Mouse (Mus musculus) embryonic facial prominence, embryonic 13.5 days (tissue): Measurements from ENCODE around the gene Dyx1c1. TPM values are rescaled to one million over a fixed set of nuclear protein-coding genes. Genes with fewer than 3 reads are reported as not detected.

Source experiments
- ATAC-seq: fragments of 200-750 bp; cut with Nextera tagmentation; 2 replicates; pipeline ENCODE4 v1.8.0; 2017; ENCODE audit warnings: low read depth; ENCODE audit not compliant: insufficient number of reproducible peaks, insufficient read depth, low FRiP score, low TSS enrichment
- H3K27ac ChIP-seq: fragments of 300-500 bp; sonication (generic); 2 replicates; pipeline ENCODE4 v1.5.1; 2015; ENCODE audit warnings: moderate library complexity, mild to moderate bottlenecking, inconsistent platforms
- H3K27me3 ChIP-seq: fragments of 300-500 bp; sonication (generic); 2 replicates; pipeline ENCODE4 v1.6.1; 2015; ENCODE audit warnings: mild to moderate bottlenecking, inconsistent platforms
- H3K36me3 ChIP-seq: fragments of 300-500 bp; sonication (generic); 2 replicates; pipeline ENCODE4 v1.6.1; 2015; ENCODE audit warnings: mild to moderate bottlenecking, inconsistent platforms
- H3K4me1 ChIP-seq: fragments of 300-500 bp; sonication (generic); 2 replicates; pipeline ENCODE4 v1.6.1; 2015; ENCODE audit warnings: inconsistent platforms
- H3K4me2 ChIP-seq: fragments of 300-500 bp; sonication (generic); 2 replicates; pipeline ENCODE4 v1.6.1; 2015; ENCODE audit warnings: moderate library complexity, mild to moderate bottlenecking, inconsistent platforms
- H3K4me3 ChIP-seq: fragments of 300-500 bp; sonication (generic); 2 replicates; pipeline ENCODE4 v1.5.1; 2015; ENCODE audit warnings: mild to moderate bottlenecking, inconsistent platforms
- H3K9ac ChIP-seq: fragments of 300-500 bp; sonication (generic); 2 replicates; pipeline ENCODE4 v1.6.1; 2015; ENCODE audit warnings: mild to moderate bottlenecking, inconsistent platforms
- H3K9me3 ChIP-seq: fragments of 300-500 bp; sonication (generic); 2 replicates; pipeline ENCODE4 v1.6.1; 2016; ENCODE audit warnings: inconsistent platforms
- WGBS: fragments of 180-500 bp; shearing (Covaris S2); methylation state at CpG from one replicate; pipeline ENCODE4 v1.1.7; 2015; ENCODE audit warnings: mixed read lengths; 5-methylcytosine and 5-hydroxymethylcytosine counted together
- polyA plus RNA-seq: library from polyadenylated mRNA; unstranded; fragments of >200 nt; fragmentation: Nextera tagmentation; extraction: Ambion mirVana; gene quantifications from 2 replicates; pipeline ENCODE4 v1.2.1, GENCODE M21; 2015

Gene Dyx1c1
- polyA plus RNA-seq, 1 experiment from 2014 or later, result 1.5 TPM

GRCm38 (mm10) chr9:72974734-72975133 lies 16.1 kb downstream of the Dyx1c1 start:
- H3K27me3 ChIP-seq, result no peaks in the 10 kb centered on the region
- no peaks in the 10 kb centered on the region for H3K4me1 ChIP-seq
- no peak overlapping the region for H3K4me3 ChIP-seq
- no peaks in the 10 kb centered on the region for H3K36me3 ChIP-seq
- H3K9me3 ChIP-seq, result no peaks in the 10 kb centered on the region
- H3K9ac ChIP-seq, result no peak overlapping the region
- 82% methylated on average over 5 of the region's 5 CpGs for WGBS
- H3K4me2 ChIP-seq, result no peak overlapping the region
- no peak for ATAC-seq
- no peak overlapping the region for H3K27ac ChIP-seq

- no peaks in the 10 kb centered on the region for H3K4me1 ChIP-seq
- H3K9me3 ChIP-seq, result no peaks in the 10 kb centered on the region
- H3K27ac ChIP-seq, result no peak overlapping the region
- no peak overlapping the region for H3K4me3 ChIP-seq
- H3K4me2 ChIP-seq, result no peak overlapping the region
- no peaks in the 10 kb centered on the region for H3K27me3 ChIP-seq
- WGBS, result 92% methylated on average over 1 of the region's 1 CpGs
- ATAC-seq, result no peak
- H3K36me3 ChIP-seq, result no peaks in the 10 kb centered on the region
- no peak overlapping the region for H3K9ac ChIP-seq
These were observed 16.7 kb downstream of the Dyx1c1 start for GRCm38 (mm10) chr9:72975242-72975641.

GRCm38 (mm10) chr9:72983066-72983465 lies 24.5 kb downstream of the Dyx1c1 start:
- Histone ChIP-seq H3K27me3 (0 out of 2 replicates have a peak, but pooled peaks cover 4% of the 10 kb centered on the region), H3K27ac (no peak overlapping the region), H3K36me3 (no peaks in the 10 kb centered on the region), H3K4me1 (peaks cover 14% of the 10 kb centered on the region), H3K4me3 (no peak overlapping the region), H3K9me3 (no peaks in the 10 kb centered on the region), H3K4me2 (no peak overlapping the region), H3K9ac (no peak overlapping the region)
- ATAC-seq, result no peak
- 63% methylated on average over 2 of the region's 2 CpGs for whole genome bisulfite sequencing

- WGBS, result under 1% methylated on average over 88 of the region's 88 CpGs
- ATAC-seq, result peak; percentile 99
- no peaks in the 10 kb centered on the region for H3K36me3 ChIP-seq
- peaks cover 14% of the 10 kb centered on the region for H3K4me1 ChIP-seq
- H3K27ac ChIP-seq, result peak within 1 kb of the TSS; percentile 71
- peak within 1 kb of the TSS; percentile 89 for H3K4me3 ChIP-seq
- H3K9ac ChIP-seq, result peak within 1 kb of the TSS; percentile 82
- H3K9me3 ChIP-seq, result no peaks in the 10 kb centered on the region
- H3K4me2 ChIP-seq, result peak within 1 kb of the TSS; percentile 89
- 0 out of 2 replicates have a peak, but pooled peaks cover 4% of the 10 kb centered on the region for H3K27me3 ChIP-seq
These were observed 26.9 kb downstream of the Dyx1c1 start, which contains the start of the genes Ccpg1os and Ccpg1 for GRCm38 (mm10) chr9:72985250-72986220. Gene Ccpg1os, minus strand, starts transcription at chr9:72985382. Gene Ccpg1, plus strand, starts transcription at chr9:72985429.

GRCm38 (mm10) chr9:72987703-72988102 lies 29.1 kb downstream of the Dyx1c1 start:
- H3K4me1 ChIP-seq, result peaks cover 14% of the 10 kb centered on the region
- ATAC-seq, result no peak
- no peak overlapping the region for H3K4me2 ChIP-seq
- WGBS, result 62% methylated on average over 3 of the region's 3 CpGs
- H3K27me3 ChIP-seq, result 0 out of 2 replicates have a peak, but pooled peaks cover 4% of the 10 kb centered on the region
- no peak overlapping the region for H3K9ac ChIP-seq
- H3K27ac ChIP-seq, result no peak overlapping the region
- no peaks in the 10 kb centered on the region for H3K36me3 ChIP-seq
- H3K4me3 ChIP-seq, result no peak overlapping the region
- H3K9me3 ChIP-seq, result no peaks in the 10 kb centered on the region

GRCm38 (mm10) chr9:72988706-72989105 lies 30.1 kb downstream of the Dyx1c1 start:
- Histone ChIP-seq H3K9me3 (no peaks in the 10 kb centered on the region), H3K9ac (no peak overlapping the region), H3K27ac (no peak overlapping the region), H3K27me3 (0 out of 2 replicates have a peak, but pooled peaks cover 4% of the 10 kb centered on the region), H3K4me3 (no peak overlapping the region), H3K4me2 (no peak overlapping the region), H3K4me1 (peaks cover 14% of the 10 kb centered on the region), H3K36me3 (no peaks in the 10 kb centered on the region)
- no peak for ATAC-seq
- WGBS, result 81% methylated on average over 5 of the region's 5 CpGs

GRCm38 (mm10) chr9:72991420-72991819 lies 32.8 kb downstream of the Dyx1c1 start:
- no peak overlapping the region for H3K4me2 ChIP-seq
- 0 out of 2 replicates have a peak, but pooled peaks cover 2% of the 10 kb centered on the region for H3K4me1 ChIP-seq
- H3K9me3 ChIP-seq, result no peaks in the 10 kb centered on the region
- no peak for ATAC-seq
- H3K4me3 ChIP-seq, result no peak overlapping the region
- no peak overlapping the region for H3K9ac ChIP-seq
- 0 out of 2 replicates have a peak, but pooled peaks cover 2% of the 10 kb centered on the region for H3K27me3 ChIP-seq
- H3K36me3 ChIP-seq, result no peaks in the 10 kb centered on the region
- 97% methylated on average over 2 of the region's 2 CpGs for WGBS
- H3K27ac ChIP-seq, result no peak overlapping the region

- Histone ChIP-seq H3K4me3 (no peak overlapping the region), H3K27ac (no peak overlapping the region), H3K9me3 (no peaks in the 10 kb centered on the region), H3K4me2 (no peak overlapping the region), H3K27me3 (no peaks in the 10 kb centered on the region), H3K36me3 (no peaks in the 10 kb centered on the region), H3K9ac (no peak overlapping the region), H3K4me1 (no peaks in the 10 kb centered on the region)
- WGBS, result 78% methylated on average over 5 of the region's 5 CpGs
- no peak for ATAC-seq
These were observed 34.0 kb downstream of the Dyx1c1 start for GRCm38 (mm10) chr9:72992576-72992975.

- Histone ChIP-seq H3K36me3 (no peaks in the 10 kb centered on the region), H3K4me3 (no peak overlapping the region), H3K9me3 (no peaks in the 10 kb centered on the region), H3K9ac (no peak overlapping the region), H3K4me1 (no peaks in the 10 kb centered on the region), H3K27me3 (no peaks in the 10 kb centered on the region), H3K4me2 (no peak overlapping the region), H3K27ac (no peak overlapping the region)
- ATAC-seq, result no peak
These were observed 37.6 kb downstream of the Dyx1c1 start for GRCm38 (mm10) chr9:72996167-72996566.

GRCm38 (mm10) chr9:72996806-72997205 lies 38.2 kb downstream of the Dyx1c1 start:
- H3K9me3 ChIP-seq, result no peaks in the 10 kb centered on the region
- H3K36me3 ChIP-seq, result no peaks in the 10 kb centered on the region
- H3K27ac ChIP-seq, result no peak overlapping the region
- no peak overlapping the region for H3K4me2 ChIP-seq
- 59% methylated on average over 7 of the region's 7 CpGs for WGBS
- no peak for ATAC-seq
- no peaks in the 10 kb centered on the region for H3K27me3 ChIP-seq
- no peaks in the 10 kb centered on the region for H3K4me1 ChIP-seq
- no peak overlapping the region for H3K4me3 ChIP-seq
- no peak overlapping the region for H3K9ac ChIP-seq

GRCm38 (mm10) chr9:73000487-73000886 lies 41.9 kb downstream of the Dyx1c1 start:
- Histone ChIP-seq H3K4me1 (no peaks in the 10 kb centered on the region), H3K4me2 (no peak overlapping the region), H3K36me3 (0 out of 2 replicates have a peak, but pooled peaks cover 8% of the 10 kb centered on the region), H3K4me3 (no peak overlapping the region), H3K27ac (no peak overlapping the region), H3K9ac (no peak overlapping the region), H3K27me3 (no peaks in the 10 kb centered on the region), H3K9me3 (no peaks in the 10 kb centered on the region)
- ATAC-seq, result no peak
- whole genome bisulfite sequencing, result 68% methylated on average over 2 of the region's 2 CpGs
